Mouse (Mus musculus): ENCODE measurements around the gene Insyn1. TPM values are rescaled to one million over a fixed set of nuclear protein-coding genes. Genes with fewer than 3 reads are reported as not detected.

The Insyn1 gene
- polyA plus RNA-seq, 1 experiment from 2014 or later = 1.6 TPM

GRCm38 (mm10) chr9:58548897-58549296 is 60.5 kb downstream of the Insyn1 start:
- no peaks in the 10 kb centered on the region for H3K9me3 ChIP-seq (replicated peaks; ENCODE audit: control insufficient read depth, low read length)
- no peak overlapping the region for H3K4me3 ChIP-seq (ENCODE audit: low read depth, low read length)
- H3K9ac ChIP-seq (ENCODE audit: low read depth, low read length) = no peak overlapping the region
- H3K4me2 ChIP-seq = no peak overlapping the region
- peaks cover 9% of the 10 kb centered on the region; the same call in 1 of the 2 replicates for H3K4me1 ChIP-seq (ENCODE audit: control insufficient read depth, insufficient read depth, low read length)
- WGBS (ENCODE audit: insufficient replicate concordance) = 48% methylated on average over 4 of the region's 4 CpGs
- H3K27me3 ChIP-seq (ENCODE audit: control insufficient read depth, insufficient read depth, low read length) = no peaks in the 10 kb centered on the region
- H3K36me3 ChIP-seq (ENCODE audit: control insufficient read depth, insufficient read depth, low read length) = no peaks in the 10 kb centered on the region
- no peak for ATAC-seq (replicated peaks; ENCODE audit: insufficient number of reproducible peaks, low FRiP score, low TSS enrichment)
- no peak overlapping the region for H3K27ac ChIP-seq (ENCODE audit: low read depth, low read length)

Other genes with a start within 250 kb of the Insyn1 start
- 13.5 and 15.5 TPM in 2 replicates for gene Pml, start 238.8 kb upstream of the Insyn1 start, polyA plus RNA-seq (2014; fragmentation: Nextera tagmentation; extraction: Ambion mirVana)
- 19.4 and 22.2 TPM in 2 replicates for gene Stoml1, start 235.4 kb upstream of the Insyn1 start, polyA plus RNA-seq (2014; fragmentation: Nextera tagmentation; extraction: Ambion mirVana)
- 36.8 and 37.8 TPM in 2 replicates for gene Loxl1, start 175.4 kb upstream of the Insyn1 start, polyA plus RNA-seq (2014; fragmentation: Nextera tagmentation; extraction: Ambion mirVana)
- not detected in 2 replicates for gene Tbc1d21, start 118.1 kb upstream of the Insyn1 start, polyA plus RNA-seq (2014; fragmentation: Nextera tagmentation; extraction: Ambion mirVana)
- 29.1 and 31.2 TPM in 2 replicates for gene Cd276, start 66.8 kb downstream of the Insyn1 start, polyA plus RNA-seq (2014; fragmentation: Nextera tagmentation; extraction: Ambion mirVana)
- 127 and 134 TPM in 2 replicates for gene Nptn, start 93.6 kb downstream of the Insyn1 start, polyA plus RNA-seq (2014; fragmentation: Nextera tagmentation; extraction: Ambion mirVana)

All from heart, embryonic 11.5 days (tissue).